Mouse (Mus musculus): ENCODE data around the gene Uhmk1. TPM values are rescaled to one million over a fixed set of nuclear protein-coding genes. Genes with fewer than 3 reads are reported as not detected.
A peak's percentile ranks its signal among the peaks of the same experiment; 100 is the strongest.

Uhmk1 gene
- total RNA-seq, 2 experiments from 2014 or later: 18.1 to 19.2 TPM

DNA sequence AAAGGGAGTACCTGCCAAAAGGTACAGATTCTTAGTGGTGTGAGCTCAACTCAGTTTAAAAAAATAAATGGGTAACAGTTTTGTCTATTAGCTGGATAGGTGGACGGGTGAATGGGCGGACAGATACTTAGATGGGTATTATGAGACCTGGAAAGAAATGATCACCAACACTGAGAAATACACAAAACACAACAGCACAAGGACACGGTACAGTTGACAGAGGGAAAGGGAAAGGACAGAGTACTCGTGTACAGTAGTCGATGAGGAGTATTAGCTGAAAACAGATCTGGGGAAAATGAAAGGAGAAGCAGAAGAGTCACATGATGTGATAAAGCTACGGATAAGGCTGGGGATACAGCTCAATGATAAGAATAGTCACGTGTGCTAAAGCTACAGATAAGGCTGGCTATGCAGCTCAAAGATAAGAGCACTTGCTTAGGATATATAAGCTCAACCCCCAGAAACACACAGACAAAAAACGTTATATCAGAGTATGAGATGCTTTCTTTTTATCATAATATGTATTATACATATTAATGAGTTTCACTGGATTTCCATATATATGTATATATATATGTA is 38.4 kb downstream of the Uhmk1 start:
- intact Hi-C loops (cut with DNase I): no loop called here
- DNase-seq: no peak

DNA sequence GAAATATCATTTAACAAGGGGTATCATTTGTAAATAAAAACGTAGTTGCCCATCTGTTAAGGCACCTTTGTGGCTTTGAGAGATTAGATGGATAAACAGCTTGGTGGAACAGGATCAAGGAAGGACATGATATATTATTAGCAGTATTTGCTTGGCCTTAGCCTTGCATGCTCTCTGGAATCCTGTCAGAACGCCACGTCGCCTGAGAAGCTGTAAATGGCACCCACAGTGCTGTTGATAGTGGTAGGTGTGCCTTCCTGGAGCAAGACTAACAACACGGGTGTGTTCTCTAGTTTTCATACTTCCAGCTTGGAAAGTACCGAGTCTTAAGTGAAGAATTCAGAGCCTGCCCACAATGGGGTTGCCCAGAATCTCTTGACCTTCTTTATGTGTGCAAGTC is 39.3 kb downstream of the Uhmk1 start:
- DNase-seq: no peak

DNA sequence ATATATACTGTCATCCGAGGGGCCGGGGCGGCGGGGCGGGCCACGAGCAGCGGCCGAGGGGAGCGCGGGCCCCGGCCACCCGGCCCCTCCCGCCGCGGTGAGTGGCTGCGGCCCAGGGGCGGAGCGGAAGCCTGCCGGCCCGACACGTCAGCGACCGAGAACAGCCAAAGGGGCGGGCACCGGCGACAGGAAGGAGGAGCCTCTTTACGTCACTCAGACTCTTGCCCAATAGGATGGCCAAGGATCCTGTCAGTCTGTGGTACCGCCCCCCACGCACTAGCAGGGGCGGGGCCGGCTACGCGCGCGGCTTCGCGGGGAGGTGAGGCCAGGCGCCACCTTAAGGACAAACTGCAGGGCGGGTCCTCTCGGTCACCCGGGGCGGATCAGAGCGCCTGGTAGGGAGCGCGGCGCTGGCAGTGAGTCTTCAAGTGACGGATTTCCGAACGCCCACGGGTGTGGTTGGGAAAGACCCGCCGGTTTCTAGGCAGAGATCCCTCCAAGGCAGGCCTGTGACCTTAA is 40.3 kb downstream of the Uhmk1 start, which contains the start of gene Uap1:
Uap1 (minus strand) TSS at position 144 of the 519 bp plus-strand sequence.
- intact Hi-C loops (cut with DNase I): loop anchor here (1.0 kb wide), 1 partner anchor 38 kb away; no protein-coding TSS in a partner anchor
- peak; percentile 96 to 98 for DNase-seq

More for the DNA sequence above, 39.3 kb downstream of the Uhmk1 start:
- intact Hi-C loops (cut with DNase I): loop anchor here (1.0 kb wide), 1 partner anchor 39 kb away; no protein-coding TSS in a partner anchor

DNA sequence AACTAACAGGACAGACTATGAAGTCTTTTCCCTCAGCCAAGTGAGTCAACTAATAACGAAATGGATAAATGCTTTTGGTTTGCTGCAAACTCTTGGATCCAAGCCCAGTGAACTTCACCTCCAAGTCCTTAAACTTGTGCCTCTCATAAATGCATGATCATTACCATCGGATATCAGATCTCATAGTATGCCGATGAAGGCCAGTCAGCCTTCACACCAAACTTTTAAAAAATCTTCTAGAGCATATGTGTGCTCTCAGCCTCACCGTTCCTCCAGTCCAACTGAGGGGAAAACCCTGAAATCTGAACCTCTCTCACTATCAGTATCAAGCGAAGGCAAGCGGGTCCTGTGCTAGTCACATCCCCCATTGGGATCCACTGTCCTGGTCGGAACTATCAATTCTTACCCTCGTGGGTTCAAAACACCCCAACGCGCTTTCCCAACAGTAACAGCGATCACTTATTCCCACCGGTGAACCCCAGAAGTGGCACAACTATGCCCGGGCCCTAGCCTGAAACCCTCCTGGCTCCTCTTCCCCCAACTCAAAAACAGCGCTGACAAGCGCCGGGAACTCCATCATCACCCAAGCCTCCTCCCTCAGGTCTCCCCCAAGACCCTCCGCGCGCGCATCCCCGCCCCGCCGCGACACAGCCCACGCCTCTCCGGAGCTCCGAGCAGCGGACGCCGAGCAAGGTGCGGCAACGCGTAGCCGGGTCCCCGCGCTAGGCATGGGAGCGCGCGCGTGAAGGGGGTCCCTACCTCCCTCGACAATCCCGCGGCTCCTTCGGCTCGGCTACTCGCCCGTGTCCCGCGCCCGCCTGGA is 41.0 kb downstream of the Uhmk1 start:
- intact Hi-C loops (cut with DNase I): no loop called here
- DNase-seq: peak in 1 of 2 experiments; percentile 44

DNA sequence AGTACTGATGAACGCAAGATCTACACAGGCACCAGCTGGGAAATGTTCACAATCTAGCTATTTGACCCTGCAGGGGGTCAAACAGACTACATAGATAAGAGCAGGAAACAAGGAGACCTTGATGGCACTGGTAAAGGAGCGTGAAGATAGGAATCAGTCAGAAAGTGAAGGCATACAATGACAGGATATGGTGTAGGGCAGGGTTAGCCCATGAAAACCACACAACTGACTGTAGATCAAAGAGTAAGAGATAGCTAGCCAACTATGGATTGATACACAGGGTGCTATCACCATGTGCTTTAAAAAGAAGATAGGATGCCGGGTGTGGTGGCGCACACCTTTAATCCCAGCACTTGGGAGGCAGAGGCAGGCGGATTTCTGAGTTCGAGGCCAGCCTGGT is 47.4 kb downstream of the Uhmk1 start:
- DNase-seq: no peak
- intact Hi-C loops (cut with DNase I): no loop called here

DNA sequence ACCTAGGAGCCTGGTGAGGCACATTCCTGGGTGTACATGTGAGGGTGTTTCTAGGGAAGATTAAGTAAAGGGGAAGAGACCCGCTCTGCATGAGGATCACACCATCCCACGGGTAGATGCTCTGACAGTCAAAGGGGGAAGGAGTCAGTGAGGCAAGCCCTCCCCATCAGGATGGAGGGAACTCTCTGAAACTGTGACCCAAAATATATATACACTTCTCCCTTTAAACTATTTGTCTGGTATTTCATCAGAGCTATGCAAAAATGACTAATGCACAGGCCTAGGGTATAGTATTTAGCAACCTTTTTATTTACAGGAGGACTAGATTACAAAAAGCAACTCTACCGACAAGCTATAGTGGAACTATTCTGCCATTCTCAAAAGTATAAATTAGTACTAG is 50.3 kb downstream of the Uhmk1 start:
- intact Hi-C loops (cut with DNase I): no loop called here
- no peak for DNase-seq

DNA sequence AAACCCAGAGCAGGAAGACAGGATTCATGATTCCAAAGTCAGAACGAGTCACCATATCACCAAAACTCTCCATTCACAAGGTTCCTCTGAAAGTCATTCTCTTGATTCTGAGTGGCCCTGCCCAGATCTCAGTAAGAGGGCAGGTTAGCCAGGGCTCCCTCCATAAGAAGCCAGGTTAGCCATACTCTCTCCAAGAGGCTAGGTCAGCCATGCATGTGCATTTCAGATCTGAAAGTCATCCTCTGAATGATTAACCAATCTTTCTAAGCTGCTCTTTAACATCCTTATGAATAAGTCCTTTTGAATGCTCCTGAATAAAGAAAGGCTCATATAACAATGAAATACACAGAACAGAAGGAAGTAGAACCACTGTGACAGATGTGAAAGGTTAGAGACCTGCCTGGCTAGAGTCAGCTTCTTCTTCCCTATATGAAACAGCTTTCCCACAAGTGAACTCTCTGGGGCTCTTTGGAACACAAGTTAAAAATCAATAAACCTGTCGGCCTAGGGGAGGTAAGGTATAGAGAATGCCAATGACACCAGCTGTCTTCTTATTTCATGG is 51.1 kb downstream of the Uhmk1 start:
- intact Hi-C loops (cut with DNase I): no loop called here
- DNase-seq: no peak

DNA sequence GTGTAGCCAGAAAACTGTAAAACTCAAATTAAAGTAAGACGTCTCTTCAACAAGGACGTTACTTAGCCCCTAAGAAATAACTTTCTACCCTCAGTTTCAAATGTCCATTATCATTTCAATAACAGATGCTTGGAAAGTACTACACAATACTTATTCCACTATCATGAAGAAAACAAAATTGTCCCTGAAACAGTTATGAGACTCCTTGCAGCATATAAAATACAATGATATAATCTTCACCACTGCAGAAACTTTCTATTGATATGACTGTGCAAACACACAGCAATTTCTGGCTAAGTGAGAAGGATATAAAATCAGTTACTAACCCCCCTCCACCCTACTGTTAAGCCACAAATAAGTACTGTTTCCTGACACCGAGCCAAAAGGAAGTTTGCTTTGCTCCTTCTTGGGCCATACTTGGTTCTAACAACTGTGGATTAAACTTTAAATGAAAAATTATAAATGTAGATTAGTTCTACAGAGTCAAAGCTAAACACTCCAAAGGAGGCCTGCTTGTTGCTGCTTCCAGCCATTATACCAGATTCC is 51.7 kb downstream of the Uhmk1 start:
- intact Hi-C loops (cut with DNase I): no loop called here
- no peak for DNase-seq

DNA sequence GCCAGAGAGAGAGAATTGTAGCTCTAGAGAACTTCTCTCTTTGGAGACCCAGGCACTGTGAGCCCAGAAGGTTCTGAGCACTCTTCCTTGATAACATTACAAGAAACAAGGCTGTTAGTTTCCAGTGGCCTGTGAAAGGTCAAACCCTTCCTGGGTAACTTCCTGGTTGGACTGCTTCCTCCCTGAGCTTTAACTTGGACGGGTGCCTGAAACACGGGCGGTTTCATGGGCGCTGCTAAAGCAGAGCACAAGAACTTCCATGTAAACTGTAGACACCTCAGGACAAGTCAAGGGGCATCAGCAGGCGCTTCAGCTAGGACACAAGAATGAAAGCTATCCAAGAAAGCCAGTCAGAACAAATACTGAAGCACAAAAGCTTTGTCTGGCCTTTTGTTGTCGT is 53.3 kb downstream of the Uhmk1 start:
- peak; percentile 60 to 67 for DNase-seq
- intact Hi-C loops (cut with DNase I): no loop called here

DNA sequence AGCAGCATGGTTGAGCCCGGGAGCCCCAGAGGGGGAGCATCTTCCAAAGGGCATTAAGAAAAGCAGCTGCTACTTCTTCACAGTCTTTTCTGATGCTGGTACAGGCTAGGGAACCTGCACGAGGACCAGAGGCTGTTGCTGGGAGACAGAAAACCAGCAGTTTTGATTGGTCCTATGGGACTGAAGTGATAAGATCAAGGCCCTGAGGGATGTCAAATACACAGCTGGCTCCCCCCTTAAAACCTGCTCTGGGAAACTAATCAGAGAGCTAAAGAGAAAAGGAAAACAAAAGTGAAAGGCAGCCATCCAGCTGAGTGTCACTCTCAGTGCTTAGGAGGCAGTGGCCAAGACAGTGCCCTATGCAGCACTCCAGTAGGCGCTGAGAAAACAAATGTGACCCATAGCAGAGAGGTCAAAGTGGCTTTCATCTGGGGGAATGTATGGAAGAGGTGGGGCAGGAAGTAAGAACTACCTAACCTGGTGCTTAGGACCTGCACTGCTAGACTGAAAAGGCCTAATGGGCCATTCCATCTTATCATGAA is 54.7 kb downstream of the Uhmk1 start:
- intact Hi-C loops (cut with DNase I): no loop called here
- DNase-seq: peak in 1 of 2 experiments; percentile 25

DNA sequence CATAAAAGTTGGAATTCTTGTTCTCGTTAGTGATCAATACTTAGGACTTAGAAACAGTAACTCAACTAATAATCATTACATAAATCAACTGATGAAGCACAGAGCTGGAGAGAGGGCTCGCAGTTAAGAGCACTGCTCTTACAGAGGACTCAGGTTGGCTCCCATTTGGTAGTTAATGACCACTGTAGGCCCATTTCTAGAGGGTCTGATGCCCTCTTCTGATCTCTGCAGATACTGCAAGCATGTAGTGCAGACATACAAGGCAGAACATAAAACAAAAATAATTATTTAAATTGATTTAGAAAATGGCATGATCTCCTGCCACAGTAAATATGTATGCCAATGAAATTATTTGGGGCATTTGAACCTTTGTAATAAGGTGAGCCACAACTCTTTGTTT is 55.5 kb downstream of the Uhmk1 start:
- intact Hi-C loops (cut with DNase I): no loop called here

DNA sequence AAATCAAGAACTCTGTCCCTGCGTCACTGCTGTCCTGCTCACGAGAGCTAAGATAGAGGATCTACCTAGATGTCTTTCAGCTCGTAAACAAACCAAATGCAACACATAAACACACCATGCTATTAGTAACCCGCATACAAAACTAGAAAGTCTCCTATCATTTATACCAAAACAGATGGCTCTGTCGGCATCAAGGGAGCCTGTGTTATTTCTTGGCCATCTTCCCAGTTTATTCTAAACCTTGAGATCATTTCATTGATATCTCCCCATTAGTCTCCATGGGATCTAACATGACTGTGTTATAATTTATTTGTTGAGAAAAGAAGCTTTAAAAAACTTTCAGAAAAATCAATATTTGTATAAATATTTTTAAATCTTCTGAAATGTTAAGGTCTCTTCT is 59.4 kb downstream of the Uhmk1 start:
- no peak for DNase-seq
- intact Hi-C loops (cut with DNase I): no loop called here

More for the DNA sequence above, 55.5 kb downstream of the Uhmk1 start:
- no peak for DNase-seq

DNA sequence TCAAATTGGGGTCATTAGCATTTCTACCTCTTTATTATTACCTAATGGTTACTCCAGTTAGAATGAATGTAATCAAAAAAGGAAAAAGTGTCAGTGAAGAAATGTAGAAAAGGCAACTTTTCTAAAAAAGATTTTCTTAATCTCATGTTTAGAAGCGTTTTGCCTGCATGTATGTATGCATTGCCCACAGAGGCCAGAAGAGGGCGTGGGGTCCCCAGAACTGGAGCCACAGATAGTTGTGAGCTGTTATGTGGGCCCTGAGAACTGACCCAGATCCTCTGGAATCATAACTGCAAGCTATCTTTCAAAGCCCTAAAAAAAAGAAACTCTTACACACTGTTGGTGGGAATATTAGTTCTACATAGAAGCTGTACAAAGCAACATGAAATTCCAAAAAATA is 59.9 kb downstream of the Uhmk1 start:
- DNase-seq: no peak
- intact Hi-C loops (cut with DNase I): no loop called here

DNA sequence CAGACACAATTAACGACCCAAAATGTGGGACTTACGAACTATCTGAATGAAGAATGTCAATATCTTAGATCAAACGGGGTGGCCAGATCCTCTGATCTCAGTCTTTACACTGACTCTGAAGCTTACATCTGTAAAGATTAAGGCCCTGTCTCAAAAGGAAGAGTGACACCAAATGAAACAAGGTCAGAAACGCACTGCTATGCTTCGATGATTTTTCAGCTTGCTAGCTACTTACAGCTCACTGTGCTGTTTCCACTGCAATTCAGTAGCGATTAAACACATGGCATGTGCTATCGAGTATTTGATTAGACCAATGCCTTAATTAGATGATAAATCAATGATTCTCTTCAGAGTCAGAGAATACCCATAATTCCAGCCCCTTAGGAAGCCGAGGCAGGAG is 61.2 kb downstream of the Uhmk1 start:
- DNase-seq: no peak
- intact Hi-C loops (cut with DNase I): loop anchor here (5.0 kb wide), 1 partner anchor 48 kb away; no protein-coding TSS in a partner anchor

DNA sequence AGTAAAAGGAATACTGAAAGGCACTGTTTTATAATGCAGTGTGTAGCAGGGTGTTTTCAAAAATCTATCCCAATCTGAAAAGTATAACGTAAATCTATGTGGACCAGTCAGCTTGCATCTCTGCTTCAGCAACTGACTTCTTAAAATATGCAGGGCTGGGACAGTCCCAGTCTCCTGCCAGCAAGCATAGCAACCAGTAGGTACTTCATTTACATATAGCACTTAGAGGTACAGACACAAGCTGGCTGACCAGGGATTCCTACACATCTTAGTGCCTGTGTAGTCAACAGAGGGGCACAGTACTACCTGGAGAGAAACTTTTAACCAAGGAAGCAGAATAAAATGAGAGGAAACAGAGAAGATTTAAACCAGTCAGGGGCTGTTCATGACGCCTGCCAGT is 62.6 kb downstream of the Uhmk1 start:
- no peak for DNase-seq
- intact Hi-C loops (cut with DNase I): loop anchor here (5.0 kb wide), 1 partner anchor 50 kb away; no protein-coding TSS in a partner anchor

DNA sequence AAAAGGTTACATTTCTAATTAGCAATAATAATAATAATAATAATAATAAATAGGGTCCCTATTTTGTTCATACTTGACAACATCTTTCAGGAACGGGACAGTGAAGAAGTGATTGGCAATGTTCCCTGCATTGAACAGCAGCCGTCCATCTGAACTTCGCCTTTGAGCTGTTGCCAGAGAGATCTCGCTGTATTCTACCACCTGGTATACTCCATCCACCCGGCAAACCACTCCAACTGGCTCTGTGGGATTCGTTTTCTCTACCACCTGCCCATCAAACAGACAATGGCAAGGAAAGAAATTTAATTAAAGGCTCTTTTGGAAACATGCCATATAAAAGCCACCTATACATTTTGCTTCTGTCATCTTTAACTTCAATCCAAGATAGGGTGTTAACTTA is 64.3 kb downstream of the Uhmk1 start:
- intact Hi-C loops (cut with DNase I): loop anchor here (5.0 kb wide), 1 partner anchor 51 kb away; no protein-coding TSS in a partner anchor
- no peak for DNase-seq

DNA sequence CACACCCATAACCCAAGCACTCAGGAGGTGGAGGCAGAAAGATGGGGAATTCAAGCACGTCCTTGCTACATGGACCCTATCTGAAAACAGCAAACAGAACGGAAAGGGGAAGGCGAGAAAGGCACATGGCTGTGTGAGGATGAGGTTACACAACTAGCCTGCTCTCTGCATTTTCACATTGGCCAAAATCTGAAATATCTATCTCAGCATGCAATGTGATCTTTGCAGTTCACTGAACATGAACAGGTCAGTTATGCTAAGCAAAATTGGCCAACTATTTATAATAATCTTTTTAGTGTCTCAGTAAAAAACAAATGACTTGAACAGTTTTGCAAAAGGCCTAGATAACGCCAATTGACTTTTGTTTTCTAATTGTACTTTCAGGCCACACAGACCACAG is 65.4 kb downstream of the Uhmk1 start:
- intact Hi-C loops (cut with DNase I): loop anchor here (5.0 kb wide), 1 partner anchor 53 kb away; no protein-coding TSS in a partner anchor
- DNase-seq: no peak

DNA sequence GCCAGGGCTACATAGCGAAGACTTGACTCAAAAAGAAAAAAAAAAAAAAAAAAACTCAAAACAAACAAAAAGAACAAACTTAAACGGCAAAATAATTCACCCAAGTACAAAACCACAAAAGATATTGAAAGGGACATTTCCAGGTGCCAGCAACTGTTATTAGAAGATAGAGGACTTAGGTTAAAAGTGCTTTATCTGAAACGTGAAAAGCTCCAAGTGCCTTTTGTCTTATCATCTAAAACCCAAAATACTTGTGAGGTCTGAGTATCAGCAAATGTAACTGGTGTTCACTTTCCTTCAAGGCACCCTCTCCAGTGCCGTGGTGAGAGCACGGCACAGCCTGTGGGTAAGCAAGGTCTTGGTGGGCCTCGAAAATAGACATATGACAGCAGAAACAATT is 66.7 kb downstream of the Uhmk1 start:
- intact Hi-C loops (cut with DNase I): no loop called here
- no peak for DNase-seq

DNA sequence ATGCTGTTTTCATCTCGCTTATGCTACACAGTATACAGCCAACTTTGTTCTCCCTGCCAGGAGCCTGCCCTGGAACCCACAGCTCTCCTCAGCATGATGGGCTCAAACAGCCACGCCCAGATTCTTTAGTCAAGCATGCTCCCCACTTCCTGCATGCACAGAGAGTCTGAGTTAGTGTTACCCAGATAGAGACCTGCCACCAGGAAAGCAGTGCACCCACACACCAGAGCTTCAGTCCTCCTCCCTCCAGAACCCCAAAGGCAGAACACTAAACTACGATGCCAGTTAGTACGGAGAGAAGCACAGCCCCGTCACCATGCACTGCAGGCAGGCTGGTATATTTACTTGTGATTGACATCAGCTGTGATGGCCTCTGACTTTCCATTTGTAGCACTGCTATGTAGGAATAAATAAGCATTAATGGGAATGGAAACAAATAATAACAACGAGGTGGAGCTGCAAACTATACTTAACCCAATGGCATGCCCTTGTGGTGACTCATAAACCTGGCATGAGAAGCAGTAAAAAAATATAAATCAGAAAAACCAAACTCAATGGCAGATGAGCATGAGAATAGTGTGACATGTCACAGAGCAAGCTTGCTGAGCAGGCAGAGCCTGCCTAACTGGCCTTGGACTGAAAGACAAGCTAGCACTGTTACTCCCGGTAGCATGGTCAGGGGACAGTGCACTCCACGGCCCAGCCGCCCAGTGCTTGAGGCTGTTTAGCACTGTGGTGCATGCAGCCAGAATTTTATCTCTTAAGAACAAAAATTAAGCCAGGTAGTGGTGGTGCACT is 67.3 kb downstream of the Uhmk1 start:
- DNase-seq: no peak
- intact Hi-C loops (cut with DNase I): no loop called here

DNA sequence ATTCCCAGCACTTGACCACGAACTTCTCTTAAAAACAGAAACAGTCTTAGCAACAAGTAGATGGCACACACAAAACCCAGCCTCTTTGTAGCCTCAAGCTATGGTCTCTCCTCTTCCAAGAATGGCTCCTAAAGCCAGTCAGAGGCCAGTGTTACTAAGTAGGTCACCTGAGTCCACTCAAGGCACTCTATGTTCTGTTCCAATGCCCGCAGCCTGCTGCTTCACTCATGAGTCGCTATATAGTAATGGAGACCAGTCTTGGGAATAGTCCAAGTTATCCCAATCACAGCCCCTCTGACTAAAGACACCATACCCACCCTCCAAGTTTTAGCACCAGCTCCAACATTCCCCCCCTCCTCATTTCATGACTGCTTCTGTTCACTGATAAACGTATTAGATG is 69.6 kb downstream of the Uhmk1 start:
- intact Hi-C loops (cut with DNase I): no loop called here
- no peak for DNase-seq

All from heart, postnatal 36 days (tissue).